Mouse (Mus musculus): ENCODE data around the gene Mgl2. TPM values are rescaled to one million over a fixed set of nuclear protein-coding genes. Genes with fewer than 3 reads are reported as not detected.

The Mgl2 gene
- polyA plus RNA-seq (2012; rRNA removed) (0.28 and 1.1 TPM in 2 replicates), polyA plus RNA-seq (2014; fragmentation: Nextera tagmentation; extraction: Ambion mirVana) (0.61 and 1.5 TPM in 2 replicates)

DNA sequence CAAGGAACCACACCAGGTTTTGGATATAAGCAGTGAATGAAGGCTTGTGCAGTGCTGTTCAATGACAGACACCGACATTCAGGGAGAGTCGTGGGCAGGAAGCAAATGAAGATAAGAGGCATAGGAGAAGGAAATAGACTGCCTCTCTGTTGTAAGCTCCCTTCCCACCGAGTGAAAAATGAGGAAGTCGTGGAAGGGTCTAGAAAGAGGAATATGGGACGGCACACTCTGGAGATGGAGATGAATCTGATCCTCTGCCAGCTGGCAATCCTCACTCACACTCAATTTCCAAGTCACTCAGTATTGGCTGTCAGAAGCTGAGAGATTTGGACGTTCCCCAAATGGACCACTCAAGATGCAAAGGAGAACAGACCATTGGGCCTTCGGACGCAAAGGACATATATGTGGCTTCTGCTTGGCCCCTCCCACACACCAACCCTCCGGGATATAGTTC lies at the start of gene Mgl2:
Mgl2 (plus strand) TSS at position 404 of the 454 bp plus-strand sequence.
- WGBS, result 82% methylated on average over 9 of the region's 9 CpGs
- DNase-seq (ENCODE audit: low spot score), result no peak

DNA sequence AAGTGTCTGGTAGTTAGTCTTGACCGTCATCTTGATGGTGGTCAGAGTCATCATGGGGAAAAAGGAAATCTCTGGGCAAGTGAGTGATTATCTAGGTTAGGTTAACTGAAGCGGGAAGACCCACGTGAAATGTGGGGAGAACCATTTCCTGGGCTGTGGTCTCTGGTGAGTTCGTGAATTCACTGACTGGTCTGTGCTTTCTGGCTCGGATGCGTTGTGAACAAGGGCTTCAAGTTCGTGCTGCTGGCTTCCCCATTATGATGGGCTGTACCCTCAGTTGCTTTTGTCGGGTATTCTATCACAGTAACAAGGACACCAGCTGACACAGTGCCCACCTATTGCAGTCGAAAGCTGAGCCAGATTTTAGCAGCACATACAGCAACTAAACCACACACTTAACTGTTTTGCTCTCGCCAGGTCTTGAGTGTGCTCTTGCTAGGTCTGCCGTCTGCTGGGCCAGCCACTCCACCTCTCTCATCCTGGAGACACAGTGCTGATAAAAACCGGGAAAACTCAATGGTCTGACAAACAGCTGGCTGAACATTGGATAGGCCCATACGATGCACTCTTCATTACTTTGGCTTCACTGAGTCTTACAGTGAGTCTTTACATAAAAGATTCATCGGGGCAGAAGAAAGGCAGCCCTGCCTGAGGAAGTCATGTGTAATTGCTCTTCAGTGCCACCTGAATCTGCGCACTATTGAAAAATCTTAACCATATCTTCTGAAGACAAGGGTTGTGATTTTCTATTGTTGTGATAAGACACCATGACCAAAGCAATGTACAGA lies 49.1 kb upstream of the Mgl2 start:
- Histone ChIP-seq H3K27me3 (ENCODE audit: control insufficient read depth, insufficient read depth, low read length) (no peaks in the 10 kb centered on the region), H3K9ac (ENCODE audit: low read depth, low read length, severe bottlenecking) (no peak overlapping the region), H3K4me3 (replicated peaks; ENCODE audit: low read length) (no peak overlapping the region), H3K9me3 (ENCODE audit: control insufficient read depth, low read length) (no peaks in the 10 kb centered on the region), H3K27ac (replicated peaks; ENCODE audit: low read depth, low read length) (no peak overlapping the region), H3K4me2 (replicated peaks; ENCODE audit: low read depth, low read length, severe bottlenecking) (no peak overlapping the region), H3K4me1 (ENCODE audit: control insufficient read depth, insufficient read depth, low read length) (no peaks in the 10 kb centered on the region; the same call in 1 of the 2 replicates), H3K36me3 (ENCODE audit: control insufficient read depth, insufficient read depth, low read length) (no peaks in the 10 kb centered on the region)
- no peak for TF ChIP-seq POLR2A (IDR thresholded peaks at IDR 0.05; ENCODE audit: borderline replicate concordance, extremely low read depth, insufficient read depth, insufficient read length)
- no peak for ATAC-seq (ENCODE audit: low FRiP score, low read depth)
- WGBS, result 87% methylated on average over 15 of the region's 15 CpGs
- no peak for DNase-seq (ENCODE audit: low spot score)

More for the DNA sequence above, at the start of gene Mgl2:
- no peaks in the 10 kb centered on the region for H3K9me3 ChIP-seq (ENCODE audit: control insufficient read depth, low read length)
- no peak within 1 kb of the TSS for H3K27ac ChIP-seq (replicated peaks; ENCODE audit: low read depth, low read length)
- no peaks in the 10 kb centered on the region for H3K36me3 ChIP-seq (ENCODE audit: control insufficient read depth, insufficient read depth, low read length)
- H3K4me1 ChIP-seq (ENCODE audit: control insufficient read depth, insufficient read depth, low read length), result no peaks in the 10 kb centered on the region
- no peak within 1 kb of the TSS for H3K4me3 ChIP-seq (replicated peaks; ENCODE audit: low read length)
- no peak for ATAC-seq (ENCODE audit: low FRiP score, low read depth)
- H3K27me3 ChIP-seq (ENCODE audit: control insufficient read depth, insufficient read depth, low read length), result no peaks in the 10 kb centered on the region
- no peak for TF ChIP-seq POLR2A (IDR thresholded peaks at IDR 0.05; ENCODE audit: borderline replicate concordance, extremely low read depth, insufficient read depth, insufficient read length)
- H3K4me2 ChIP-seq (replicated peaks; ENCODE audit: low read depth, low read length, severe bottlenecking), result no peak within 1 kb of the TSS
- no peak within 1 kb of the TSS for H3K9ac ChIP-seq (ENCODE audit: low read depth, low read length, severe bottlenecking)

DNA sequence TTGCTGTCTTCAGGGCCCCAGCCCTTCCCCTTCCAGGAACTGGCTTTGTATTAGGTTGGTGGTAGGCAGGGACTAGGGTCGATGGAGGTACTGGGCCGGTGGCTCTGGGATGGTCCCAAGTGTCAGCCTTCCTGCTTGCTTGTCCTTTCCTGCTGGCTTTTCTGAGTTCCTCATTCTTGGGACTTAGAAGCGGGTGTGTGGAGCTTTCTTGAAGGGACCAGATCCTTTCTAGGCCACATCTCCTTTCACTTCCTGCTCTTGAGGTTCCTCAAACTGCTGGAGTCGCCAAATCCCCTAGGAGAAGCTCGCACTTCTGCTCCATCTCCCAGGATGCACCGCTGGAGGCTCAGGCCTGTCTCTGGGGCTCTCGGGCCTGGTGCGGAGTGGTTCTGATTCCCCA lies 45.6 kb upstream of the Mgl2 start:
- no peaks in the 10 kb centered on the region for H3K4me1 ChIP-seq (ENCODE audit: control insufficient read depth, insufficient read depth, low read length)
- ATAC-seq (ENCODE audit: low FRiP score, low read depth) (no peak), DNase-seq (ENCODE audit: low spot score) (no peak)
- no peaks in the 10 kb centered on the region for H3K36me3 ChIP-seq (ENCODE audit: control insufficient read depth, insufficient read depth, low read length)
- no peaks in the 10 kb centered on the region for H3K9me3 ChIP-seq (ENCODE audit: control insufficient read depth, low read length)
- no peak overlapping the region for H3K4me3 ChIP-seq (replicated peaks; ENCODE audit: low read length)
- no peaks in the 10 kb centered on the region for H3K27me3 ChIP-seq (ENCODE audit: control insufficient read depth, insufficient read depth, low read length)
- TF ChIP-seq POLR2A (IDR thresholded peaks at IDR 0.05; ENCODE audit: borderline replicate concordance, extremely low read depth, insufficient read depth, insufficient read length), result no peak
- H3K4me2 ChIP-seq (replicated peaks; ENCODE audit: low read depth, low read length, severe bottlenecking), result no peak overlapping the region
- 75% methylated on average over 8 of the region's 8 CpGs for WGBS
- H3K27ac ChIP-seq (replicated peaks; ENCODE audit: low read depth, low read length), result no peak overlapping the region
- H3K9ac ChIP-seq (ENCODE audit: low read depth, low read length, severe bottlenecking), result no peak overlapping the region

DNA sequence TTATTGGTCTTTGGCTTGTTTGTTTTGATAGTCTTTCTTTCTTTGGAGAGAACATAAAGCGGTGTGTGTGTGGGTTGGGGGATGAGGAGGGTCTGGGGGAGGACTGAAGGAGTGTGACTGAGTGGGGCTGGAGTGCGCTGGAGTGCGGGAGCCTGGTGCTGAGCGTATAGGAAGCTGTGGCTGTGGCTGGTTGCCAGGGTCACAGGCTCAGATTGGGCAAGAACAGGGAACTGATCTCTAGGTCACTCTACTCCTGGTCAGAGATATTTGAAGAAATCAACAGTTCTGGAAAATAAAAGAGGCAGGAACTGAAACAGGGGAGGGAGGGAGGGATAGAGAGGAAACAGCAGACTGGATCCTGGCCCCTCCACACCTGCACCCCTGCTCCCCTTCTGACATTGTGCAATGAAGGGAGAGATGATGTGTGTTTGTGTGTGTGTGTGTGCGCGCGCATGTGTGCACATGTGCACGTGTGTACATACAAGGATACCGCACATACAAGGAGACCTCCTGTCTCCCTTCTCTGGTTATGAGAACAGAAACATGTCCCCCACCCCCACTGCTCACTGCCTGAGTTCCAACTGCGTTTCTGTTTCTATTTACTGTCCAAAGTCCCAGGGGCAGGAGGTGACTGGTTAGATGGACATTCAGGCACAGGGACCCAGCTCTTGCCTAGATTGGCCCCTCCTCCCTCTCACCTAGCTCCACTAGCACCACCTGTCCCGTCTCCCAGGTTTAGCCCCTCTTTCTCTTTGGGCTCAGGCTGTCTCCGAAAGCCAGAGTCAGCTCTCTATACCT lies 37.9 kb upstream of the Mgl2 start, which contains the start of gene Asgr2:
Asgr2 (plus strand) TSS at position 659 of the 798 bp plus-strand sequence.
- TF ChIP-seq POLR2A (IDR thresholded peaks at IDR 0.05; ENCODE audit: borderline replicate concordance, extremely low read depth, insufficient read depth, insufficient read length), result no peak
- ATAC-seq (ENCODE audit: low FRiP score, low read depth), result no peak
- Histone ChIP-seq H3K4me1 (ENCODE audit: control insufficient read depth, insufficient read depth, low read length) (no peaks in the 10 kb centered on the region), H3K9me3 (ENCODE audit: control insufficient read depth, low read length) (no peaks in the 10 kb centered on the region), H3K36me3 (ENCODE audit: control insufficient read depth, insufficient read depth, low read length) (no peaks in the 10 kb centered on the region), H3K4me3 (replicated peaks; ENCODE audit: low read length) (no peak within 1 kb of the TSS), H3K27me3 (ENCODE audit: control insufficient read depth, insufficient read depth, low read length) (no peaks in the 10 kb centered on the region), H3K9ac (ENCODE audit: low read depth, low read length, severe bottlenecking) (no peak within 1 kb of the TSS), H3K4me2 (replicated peaks; ENCODE audit: low read depth, low read length, severe bottlenecking) (no peak within 1 kb of the TSS), H3K27ac (replicated peaks; ENCODE audit: low read depth, low read length) (no peak within 1 kb of the TSS)
- WGBS, result 73% methylated on average over 12 of the region's 12 CpGs
- no peak for DNase-seq (ENCODE audit: low spot score)

DNA sequence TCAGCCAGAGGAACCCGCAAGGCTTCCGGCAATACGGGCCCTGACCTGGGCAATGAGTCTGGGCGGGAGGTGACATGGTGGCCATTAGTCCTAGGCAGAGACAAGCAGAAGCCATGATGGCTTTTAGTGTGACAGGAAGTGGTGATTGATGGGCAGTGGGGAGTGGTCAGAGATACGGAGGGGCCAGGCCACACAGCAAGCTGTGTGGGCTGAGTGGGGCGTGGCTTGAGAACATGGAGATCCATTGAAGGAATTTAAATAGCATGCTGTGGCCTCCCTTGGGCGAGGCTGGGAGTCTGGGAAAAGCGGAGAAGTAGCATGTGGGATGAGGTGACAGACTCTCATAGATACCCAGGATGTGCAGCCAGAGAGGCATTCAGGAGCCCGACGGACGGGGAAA lies 32.7 kb upstream of the Mgl2 start:
- WGBS, result 64% methylated on average over 11 of the region's 11 CpGs
- H3K4me3 ChIP-seq (replicated peaks; ENCODE audit: low read length), result no peak overlapping the region

More for the DNA sequence above, 32.7 kb upstream of the Mgl2 start:
- no peaks in the 10 kb centered on the region for H3K4me1 ChIP-seq (ENCODE audit: control insufficient read depth, insufficient read depth, low read length)
- no peaks in the 10 kb centered on the region for H3K36me3 ChIP-seq (ENCODE audit: control insufficient read depth, insufficient read depth, low read length)
- H3K27ac ChIP-seq (replicated peaks; ENCODE audit: low read depth, low read length), result no peak overlapping the region
- H3K9me3 ChIP-seq (ENCODE audit: control insufficient read depth, low read length), result no peaks in the 10 kb centered on the region
- H3K4me2 ChIP-seq (replicated peaks; ENCODE audit: low read depth, low read length, severe bottlenecking), result no peak overlapping the region
- no peak for ATAC-seq (ENCODE audit: low FRiP score, low read depth)
- TF ChIP-seq POLR2A (IDR thresholded peaks at IDR 0.05; ENCODE audit: borderline replicate concordance, extremely low read depth, insufficient read depth, insufficient read length), result no peak
- DNase-seq (ENCODE audit: low spot score), result no peak
- no peaks in the 10 kb centered on the region for H3K27me3 ChIP-seq (ENCODE audit: control insufficient read depth, insufficient read depth, low read length)
- H3K9ac ChIP-seq (ENCODE audit: low read depth, low read length, severe bottlenecking), result no peak overlapping the region

All from limb, embryonic 14.5 days (tissue).